Mouse (Mus musculus) liver, adult (tissue): ENCODE results near the gene Akap6.

Experiments
- GATA4 ChIP-seq: IDR thresholded peaks from 2 replicates; pipeline ENCODE4 v1.6.1; 2014; ENCODE audit warnings: mild to moderate bottlenecking, low read length; ENCODE audit not compliant: insufficient replicate concordance

Akap6 gene

GRCm38 (mm10) chr12:52755649-52756048, 56.5 kb downstream of the Akap6 start:
- TF ChIP-seq GATA4 = no peak

- no peak for TF ChIP-seq GATA4
Measured at GRCm38 (mm10) chr12:52757881-52758280, 58.7 kb downstream of the Akap6 start.

GRCm38 (mm10) chr12:52764046-52764445, 64.9 kb downstream of the Akap6 start:
- TF ChIP-seq GATA4 = no peak

GRCm38 (mm10) chr12:52764810-52765209, 65.6 kb downstream of the Akap6 start:
- TF ChIP-seq GATA4 = no peak

GRCm38 (mm10) chr12:52769561-52769960, 70.4 kb downstream of the Akap6 start:
- TF ChIP-seq GATA4 = no peak

GRCm38 (mm10) chr12:52771931-52772330, 72.7 kb downstream of the Akap6 start:
- no peak for TF ChIP-seq GATA4

GRCm38 (mm10) chr12:52772494-52773280, 73.5 kb downstream of the Akap6 start:
- TF ChIP-seq GATA4 = no peak

GRCm38 (mm10) chr12:52773847-52774246, 74.7 kb downstream of the Akap6 start:
- TF ChIP-seq GATA4 = no peak

- no peak for TF ChIP-seq GATA4
Measured at GRCm38 (mm10) chr12:52774382-52774781, 75.2 kb downstream of the Akap6 start.

- no peak for TF ChIP-seq GATA4
Measured at GRCm38 (mm10) chr12:52780216-52780615, 81.0 kb downstream of the Akap6 start.

- no peak for TF ChIP-seq GATA4
Measured at GRCm38 (mm10) chr12:52781066-52781465, 81.9 kb downstream of the Akap6 start.

- TF ChIP-seq GATA4 = no peak
Measured at GRCm38 (mm10) chr12:52782902-52783441, 83.8 kb downstream of the Akap6 start.

- no peak for TF ChIP-seq GATA4
Measured at GRCm38 (mm10) chr12:52785217-52785616, 86.0 kb downstream of the Akap6 start.

GRCm38 (mm10) chr12:52790350-52790768, 91.2 kb downstream of the Akap6 start:
- TF ChIP-seq GATA4 = peak; percentile 65; the same call in 1 of the 2 replicates

- no peak for TF ChIP-seq GATA4
Measured at GRCm38 (mm10) chr12:52794131-52794530, 94.9 kb downstream of the Akap6 start.

- no peak for TF ChIP-seq GATA4
Measured at GRCm38 (mm10) chr12:52795551-52796470, 96.6 kb downstream of the Akap6 start.

- TF ChIP-seq GATA4 = no peak
Measured at GRCm38 (mm10) chr12:52796471-52796795, 97.2 kb downstream of the Akap6 start.
